Mouse (Mus musculus): ENCODE results near the gene Rad9a. TPM values are rescaled to one million over a fixed set of nuclear protein-coding genes. Genes with fewer than 3 reads are reported as not detected.

Rad9a gene
- total RNA-seq, 2 experiments from 2014 or later, result 5.2 to 5.3 TPM

DNA sequence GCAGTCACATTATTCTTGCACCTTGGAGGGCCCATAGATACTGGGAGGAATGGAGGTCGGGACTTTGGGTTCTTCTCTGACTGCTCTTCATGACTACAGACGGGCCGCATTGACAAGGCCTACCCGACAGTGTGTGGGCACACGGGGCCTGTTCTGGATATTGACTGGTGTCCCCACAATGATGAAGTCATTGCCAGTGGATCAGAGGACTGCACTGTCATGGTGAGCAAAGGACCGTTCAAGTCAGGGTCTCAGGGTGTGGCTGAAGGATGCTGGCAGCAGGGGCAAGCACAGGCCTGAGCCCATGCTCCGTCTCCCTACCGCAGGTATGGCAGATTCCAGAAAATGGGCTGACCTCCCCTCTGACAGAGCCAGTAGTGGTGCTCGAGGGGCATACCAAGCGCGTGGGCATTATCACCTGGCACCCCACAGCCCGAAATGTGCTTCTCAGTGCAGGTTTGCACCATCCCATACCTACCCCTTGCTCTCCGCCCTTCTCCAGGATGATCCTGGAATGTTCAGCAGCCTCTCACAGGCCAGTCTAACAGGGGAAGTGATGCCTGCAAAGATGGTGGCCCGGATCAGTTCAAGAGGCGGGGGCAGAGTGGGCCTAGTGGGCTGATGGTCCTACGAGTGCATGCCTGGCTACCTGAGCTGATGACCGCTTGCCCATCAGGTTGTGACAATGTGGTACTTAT lies 51.5 kb downstream of the Rad9a start:
- intact Hi-C loops (cut with DNase I), result loop anchor here (1.0 kb wide), 1 partner anchor 42 kb away; the partner anchor contains the start of gene Ppp1ca
- DNase-seq, result no peak

DNA sequence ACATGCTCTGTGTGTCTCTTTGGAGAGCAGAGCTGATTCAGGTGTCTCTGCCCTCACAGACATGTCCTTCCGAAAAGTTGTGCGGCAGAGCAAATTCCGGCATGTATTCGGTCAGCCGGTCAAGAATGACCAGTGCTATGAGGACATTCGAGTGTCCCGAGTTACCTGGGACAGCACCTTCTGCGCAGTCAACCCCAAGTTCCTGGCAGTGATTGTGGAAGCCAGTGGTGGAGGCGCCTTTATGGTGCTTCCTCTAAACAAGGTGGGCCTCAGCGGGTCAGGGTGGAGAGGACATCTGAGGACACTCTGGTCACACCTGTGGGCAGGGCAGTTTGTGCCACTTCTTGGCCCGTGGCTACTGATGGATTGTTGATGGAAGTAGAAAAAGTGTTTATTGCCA lies 52.2 kb downstream of the Rad9a start:
- DNase-seq, result no peak
- intact Hi-C loops (cut with DNase I), result loop anchor here (1.0 kb wide), 1 partner anchor 43 kb away; the partner anchor contains the start of gene Ppp1ca

DNA sequence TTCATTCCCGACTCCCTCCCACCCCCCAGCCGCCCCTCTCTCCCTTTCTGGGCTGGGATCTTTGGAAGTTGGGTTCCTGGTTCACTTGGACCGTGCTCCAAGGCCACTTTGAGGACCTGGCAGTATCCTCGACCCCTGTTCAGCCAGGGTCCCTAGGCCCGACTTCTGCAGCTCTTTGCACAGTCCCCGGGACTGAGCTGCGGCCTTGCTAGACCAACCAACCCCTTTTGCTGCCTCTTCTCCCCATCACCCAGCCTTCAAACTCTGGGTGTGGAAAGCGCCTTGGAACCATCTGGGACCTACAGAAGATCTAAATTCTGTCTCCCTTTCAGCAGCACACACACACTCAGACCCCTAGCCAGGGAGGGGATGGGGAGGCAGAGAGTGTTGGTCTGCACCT lies 52.6 kb downstream of the Rad9a start:
- DNase-seq, result peak in 1 of 2 experiments; percentile 33
- intact Hi-C loops (cut with DNase I), result loop anchor here (1.0 kb wide), 2 partner anchors 23 to 43 kb away; partner anchors contain the start of gene Ppp1ca

DNA sequence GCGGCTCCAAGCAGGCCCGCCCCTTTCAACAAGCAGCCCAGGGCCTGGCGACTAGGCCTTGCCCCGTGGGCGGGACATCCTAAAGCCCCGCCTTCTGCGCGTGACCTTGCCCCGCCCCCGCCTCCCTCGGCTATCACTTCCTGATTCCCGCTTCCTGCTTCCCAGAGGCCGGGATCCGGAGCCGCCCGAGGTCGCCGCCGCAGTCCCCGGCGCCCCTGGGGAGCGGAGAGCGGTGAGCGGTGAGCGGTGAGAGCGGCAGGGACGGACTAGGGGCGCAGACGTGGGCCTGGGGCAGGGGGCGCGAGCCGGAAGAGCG lies 53.0 kb downstream of the Rad9a start, which contains the start of gene Coro1b:
TSS of gene Coro1b (plus strand) at position 129 of the 316 bp plus-strand sequence.
- intact Hi-C loops (cut with DNase I), result loop anchor here (1.0 kb wide), 1 partner anchor 22 kb away; no protein-coding TSS in a partner anchor
- peak; percentile 99 to 100 for DNase-seq

DNA sequence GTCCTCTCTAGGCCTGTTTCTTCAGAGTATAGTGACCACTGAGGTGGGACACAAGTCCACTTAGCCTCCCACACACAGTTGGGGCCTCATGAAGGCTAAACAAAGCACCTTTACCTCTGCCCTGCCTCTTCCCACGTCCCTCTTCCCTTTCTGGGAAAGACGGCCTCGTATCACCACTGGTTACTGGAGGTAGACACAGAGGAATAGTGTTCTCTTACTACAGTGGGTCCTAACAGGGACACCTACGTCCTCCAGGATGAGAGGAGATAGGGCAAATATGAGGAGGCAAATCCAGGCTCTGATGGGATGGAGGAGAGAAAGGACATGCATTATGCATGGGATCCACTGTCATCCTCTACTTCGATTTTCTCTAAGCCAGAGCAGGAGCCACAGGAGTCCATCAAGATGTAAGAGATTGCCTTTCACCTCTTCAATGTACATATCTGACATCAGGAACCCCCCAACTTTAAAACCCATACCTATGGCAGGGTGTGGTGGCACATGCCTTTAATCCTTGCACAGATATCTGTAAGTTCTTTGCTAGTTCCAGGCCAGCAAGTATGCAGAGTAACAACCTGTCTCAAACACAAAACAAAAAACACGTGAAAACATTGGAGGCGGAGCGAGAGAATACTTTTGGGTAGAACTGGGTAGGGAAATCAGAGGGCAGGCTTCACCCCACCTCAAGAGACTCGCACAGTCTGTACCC lies 53.5 kb downstream of the Rad9a start:
- intact Hi-C loops (cut with DNase I), result loop anchor here (1.0 kb wide), 1 partner anchor 22 kb away; no protein-coding TSS in a partner anchor
- DNase-seq, result no peak

DNA sequence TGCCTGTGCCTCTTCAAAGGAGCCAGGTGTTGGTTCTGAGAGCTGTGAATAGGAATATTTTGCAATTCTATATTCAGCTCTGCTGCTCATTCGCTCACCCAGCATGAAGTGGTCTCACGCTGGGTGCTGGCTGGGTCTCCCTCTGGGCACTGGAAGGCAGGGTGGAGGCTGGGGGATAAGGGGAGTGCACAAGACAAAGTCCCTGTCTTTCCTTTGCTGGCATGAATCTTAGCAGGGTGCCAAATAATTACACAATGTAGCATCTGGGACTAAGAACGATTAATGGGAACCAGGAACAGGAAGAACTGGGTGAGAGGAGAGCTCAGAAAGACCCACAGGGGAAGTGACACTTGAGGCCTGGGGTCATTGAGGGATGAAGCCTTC lies 54.4 kb downstream of the Rad9a start:
- no peak for DNase-seq
- intact Hi-C loops (cut with DNase I), result no loop called here

DNA sequence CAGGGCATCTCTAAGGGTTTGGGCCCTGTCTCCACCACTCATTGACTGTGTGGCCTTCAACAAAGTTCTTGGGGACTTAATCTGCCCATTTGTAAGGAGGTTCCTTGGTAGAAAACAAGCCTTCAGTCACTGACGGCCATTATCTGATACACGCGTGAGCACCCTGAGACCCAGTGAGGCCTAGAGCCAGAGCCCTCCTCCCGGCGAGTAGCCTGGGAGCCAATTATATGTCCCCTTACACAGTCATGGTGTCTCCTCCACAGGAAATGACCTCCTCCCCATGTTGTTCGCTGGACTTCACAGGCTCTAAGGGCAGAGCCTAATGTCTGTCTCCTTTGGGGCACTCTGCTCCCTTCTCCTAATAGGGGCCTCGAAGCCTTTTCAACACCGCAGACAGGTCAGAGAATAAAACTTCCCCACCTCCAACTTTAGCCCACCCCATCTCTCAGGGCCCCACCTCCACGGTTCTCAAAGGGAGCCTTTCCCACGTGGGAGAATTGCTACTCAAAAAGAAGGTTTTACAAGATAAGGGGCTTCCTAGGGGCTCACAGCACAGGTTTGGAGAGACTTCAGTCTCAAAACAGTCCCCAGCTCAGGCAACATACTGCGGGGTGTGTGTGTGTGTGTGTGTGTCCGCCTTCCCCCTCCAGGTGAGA lies 55.0 kb downstream of the Rad9a start:
- intact Hi-C loops (cut with DNase I), result no loop called here
- DNase-seq, result no peak

DNA sequence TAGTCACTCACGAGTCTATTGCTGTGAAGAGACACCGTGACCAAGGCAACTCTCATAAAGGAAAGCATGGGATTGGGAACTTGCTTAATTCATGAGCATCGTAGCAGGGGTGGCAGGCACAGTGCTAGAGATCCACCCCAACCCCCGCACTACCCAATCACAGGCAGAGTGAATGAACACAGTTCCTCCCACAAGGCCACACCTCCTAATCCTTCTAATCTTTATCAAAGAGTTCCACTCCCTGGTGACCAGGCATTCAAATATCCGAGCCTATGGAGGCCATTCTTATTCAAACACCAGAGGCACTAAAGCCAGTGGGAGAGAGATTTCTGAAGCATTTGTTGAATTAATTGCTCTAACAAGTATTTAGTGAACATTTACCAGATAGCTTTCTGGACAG lies 55.5 kb downstream of the Rad9a start:
- intact Hi-C loops (cut with DNase I), result no loop called here

More for the DNA sequence above, 55.5 kb downstream of the Rad9a start:
- no peak for DNase-seq

Small RNAs within 50 kb of the gene (microRNA-seq; reads per million reads assigned to microRNA genes)
- 0 reads per million in 2 experiments for gene Gm26115 (ENCODE audit: borderline number of aligned reads in 2 of 2)

Other genes starting within 250 kb of the Rad9a start
- gene Aldh3b3, start 243.0 kb downstream of the Rad9a start, total RNA-seq (2021), result under 1 TPM; 0.38 to 0.56 TPM
- gene Aldh3b2, start 229.3 kb downstream of the Rad9a start, total RNA-seq (2021), result under 1 TPM in 1 of 2 experiments, not detected in 1; 0.39 TPM
- gene Acy3, start 215.1 kb downstream of the Rad9a start, total RNA-seq (2021), result 10 to 100 TPM; 22.8 to 24.4 TPM
- gene Tbx10, start 208.9 kb downstream of the Rad9a start, total RNA-seq (2021), result not detected
- gene Nudt8, start 201.1 kb downstream of the Rad9a start, total RNA-seq (2021), result 100 to 1,000 TPM; 126 to 140 TPM
- gene Gm49405, start 201.0 kb downstream of the Rad9a start, total RNA-seq (2021), result 1 to 10 TPM; 1.3 to 1.4 TPM
- gene Doc2g, start 198.3 kb downstream of the Rad9a start, total RNA-seq (2021), result 100 to 1,000 TPM; 174 to 196 TPM
- 1,000 to 10,000 TPM; 1,111 to 1,164 TPM for gene Ndufv1, start 188.9 kb downstream of the Rad9a start, total RNA-seq (2021)
- 100 to 1,000 TPM; 339 to 350 TPM for gene Gstp1, start 163.7 kb downstream of the Rad9a start, total RNA-seq (2021)
- gene Gstp2, start 155.6 kb downstream of the Rad9a start, total RNA-seq (2021), result 100 to 1,000 TPM; 120 to 124 TPM
- gene Gstp3, start 142.1 kb downstream of the Rad9a start, total RNA-seq (2021), result not detected
- gene Cabp2, start 120.1 kb downstream of the Rad9a start, total RNA-seq (2021), result not detected
- 10 to 100 TPM; 35.3 to 39.1 TPM for gene Cdk2ap2, start 104.5 kb downstream of the Rad9a start, total RNA-seq (2021)
- gene Pitpnm1, start 101.7 kb downstream of the Rad9a start, total RNA-seq (2021), result 10 to 100 TPM; 20.7 to 22.9 TPM
- gene Aip, start 75.8 kb downstream of the Rad9a start, total RNA-seq (2021), result 10 to 100 TPM; 56.8 to 64.0 TPM
- gene Gpr152, start 61.9 kb downstream of the Rad9a start, total RNA-seq (2021), result not detected
- gene Cabp4, start 57.6 kb downstream of the Rad9a start, total RNA-seq (2021), result under 1 TPM in 1 of 2 experiments, not detected in 1; 0.19 TPM
- gene Coro1b, start 53.0 kb downstream of the Rad9a start, total RNA-seq (2021), result 10 to 100 TPM; 52.4 to 55.6 TPM
- gene Ptprcap, start 48.1 kb downstream of the Rad9a start, total RNA-seq (2021), result 1 to 10 TPM; 1.1 to 1.3 TPM
- 10 to 100 TPM; 16.4 to 18.8 TPM for gene Rps6kb2, start 38.3 kb downstream of the Rad9a start, total RNA-seq (2021)
- 10 to 100 TPM; 29.4 to 33.7 TPM for gene Carns1, start 26.2 kb downstream of the Rad9a start, total RNA-seq (2021)
- 10 to 100 TPM in 1 of 2 experiments, 1 to 10 TPM in 1; 6.6 to 11.1 TPM for gene Tbc1d10c, start 10.4 kb downstream of the Rad9a start, total RNA-seq (2021)
- gene Ppp1ca, start 9.6 kb downstream of the Rad9a start, total RNA-seq (2021), result 100 to 1,000 TPM; 326 to 332 TPM
- 1 to 10 TPM in 1 of 2 experiments, under 1 TPM in 1; 0.51 to 1.2 TPM for gene Clcf1, start 12.6 kb upstream of the Rad9a start, total RNA-seq (2021)
- not detected for gene AC109138.7, start 12.7 kb upstream of the Rad9a start, total RNA-seq (2021)
- 10 to 100 TPM; 11.9 to 13.7 TPM for gene Pold4, start 30.2 kb upstream of the Rad9a start, total RNA-seq (2021)
- 1 to 10 TPM; 7.2 to 8.6 TPM for gene Ssh3, start 67.5 kb upstream of the Rad9a start, total RNA-seq (2021)
- gene Ankrd13d, start 81.5 kb upstream of the Rad9a start, total RNA-seq (2021), result under 1 TPM; 0.51 to 0.80 TPM
- gene Grk2, start 104.6 kb upstream of the Rad9a start, total RNA-seq (2021), result 10 to 100 TPM; 47.5 to 50.4 TPM
- 10 to 100 TPM; 39.4 to 41.1 TPM for gene Kdm2a, start 196.6 kb upstream of the Rad9a start, total RNA-seq (2021)
- gene Rhod, start 237.8 kb upstream of the Rad9a start, total RNA-seq (2021), result 1 to 10 TPM; 5.5 to 5.8 TPM